Mouse (Mus musculus): ENCODE measurements around the gene 1700067K01Rik.

Gene 1700067K01Rik

DNA sequence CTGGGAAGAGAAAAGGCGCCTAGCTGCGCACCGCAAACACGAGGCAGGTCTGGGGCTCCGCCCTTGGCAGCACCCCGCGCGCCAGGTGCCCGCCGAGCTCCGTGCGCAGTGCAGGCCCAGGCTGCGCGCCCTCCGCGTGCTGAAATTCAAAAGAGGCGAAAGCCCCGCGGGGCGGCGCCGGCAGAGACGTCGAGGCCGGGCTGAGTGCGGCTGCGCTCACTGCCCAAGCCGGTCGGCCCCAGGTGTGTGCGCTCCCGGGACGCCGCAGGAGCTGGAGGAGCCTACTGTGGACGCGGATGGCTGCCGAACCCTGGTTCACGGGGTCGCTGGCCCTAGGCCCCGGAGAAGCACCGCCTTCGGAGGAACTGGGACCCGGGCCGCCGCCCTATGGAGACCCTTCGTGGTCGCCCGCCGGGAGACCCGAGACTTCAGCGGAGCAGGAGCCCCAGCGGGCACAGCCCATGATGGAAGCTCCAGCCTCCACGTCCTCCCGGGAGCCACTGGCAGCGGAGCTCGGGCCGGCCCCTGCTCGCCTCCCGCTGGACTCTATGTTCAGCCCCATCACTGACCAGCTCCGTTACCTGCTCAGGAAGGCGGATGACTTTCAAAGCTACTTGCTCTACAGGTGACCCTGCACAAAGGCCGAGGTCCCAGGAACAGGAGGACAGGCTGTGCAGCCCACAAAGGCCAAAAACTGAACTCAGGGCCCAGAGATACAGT lies at the start of gene 1700067K01Rik:
Gene 1700067K01Rik (plus strand): TSS at position 222 of the 720 bp plus-strand sequence.
- in situ Hi-C loops (cut with MboI, MseI) = no loop called here

DNA sequence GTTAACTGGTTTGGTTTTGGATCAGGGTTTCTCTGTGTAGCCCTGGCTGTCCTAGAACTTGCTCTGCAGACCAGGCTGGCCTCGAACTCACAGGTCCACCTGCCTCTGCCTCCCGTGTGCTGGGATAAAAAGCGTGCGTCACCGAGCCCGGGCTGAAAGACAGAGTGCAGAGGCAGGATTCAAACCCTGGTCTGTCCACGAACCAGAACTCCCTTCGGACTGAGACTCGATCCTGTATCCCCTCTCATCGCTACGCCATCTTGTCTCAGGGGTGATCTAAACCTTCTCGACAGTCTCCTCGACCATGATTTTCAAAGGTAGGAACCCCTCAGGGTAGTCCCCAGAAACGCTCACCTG lies 46.6 kb upstream of the 1700067K01Rik start:
- in situ Hi-C loops (cut with MboI, MseI) = loop anchor here (5.0 kb wide), 1 partner anchor 172 kb away; no protein-coding TSS in a partner anchor

- in situ Hi-C loops (cut with MboI, MseI) = loop anchor here (5.0 kb wide), 1 partner anchor 173 kb away; no protein-coding TSS in a partner anchor
These were observed 46.0 kb upstream of the 1700067K01Rik start, which contains the start of the genes Gm10644 and Asf1b for GRCm38 (mm10) chr8:83955106-83955957. Gene Gm10644 (minus strand): TSS chr8:83955205. Gene Asf1b (plus strand): TSS chr8:83955507.

- in situ Hi-C loops (cut with MboI, MseI) = loop anchor here (5.0 kb wide), 1 partner anchor 174 kb away; no protein-coding TSS in a partner anchor
These were observed 45.4 kb upstream of the 1700067K01Rik start for GRCm38 (mm10) chr8:83955958-83956218.

- in situ Hi-C loops (cut with MboI, MseI) = loop anchor here (5.0 kb wide), 1 partner anchor 174 kb away; no protein-coding TSS in a partner anchor
These were observed 44.5 kb upstream of the 1700067K01Rik start for GRCm38 (mm10) chr8:83956789-83957188.

- in situ Hi-C loops (cut with MboI, MseI) = no loop called here
These were observed 37.1 kb upstream of the 1700067K01Rik start for GRCm38 (mm10) chr8:83964015-83964765.

GRCm38 (mm10) chr8:83967701-83968100 lies 33.6 kb upstream of the 1700067K01Rik start:
- in situ Hi-C loops (cut with MboI, MseI) = no loop called here

DNA sequence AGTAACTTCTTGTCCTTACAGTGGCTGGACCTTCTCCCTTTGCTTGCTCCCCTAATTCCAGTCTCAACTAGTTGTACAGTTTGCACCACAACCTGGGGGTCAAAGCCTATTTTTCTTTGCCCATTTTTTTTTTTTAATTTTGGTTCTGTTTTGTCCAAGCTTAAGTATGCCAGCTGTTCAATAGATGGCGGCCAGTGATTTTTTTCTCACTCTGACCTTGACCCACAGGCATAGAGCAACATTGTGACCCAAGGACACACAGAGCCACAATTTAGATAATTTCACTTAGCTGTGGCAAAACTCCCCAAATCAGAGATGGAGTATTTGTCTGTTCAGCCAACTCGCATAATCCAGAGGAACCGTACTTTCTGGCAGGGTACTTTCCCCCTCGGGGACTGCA lies 30.2 kb upstream of the 1700067K01Rik start:
- in situ Hi-C loops (cut with MboI, MseI) = no loop called here

- in situ Hi-C loops (cut with MboI, MseI) = no loop called here
These were observed 29.6 kb upstream of the 1700067K01Rik start for GRCm38 (mm10) chr8:83971661-83972060.

- in situ Hi-C loops (cut with MboI, MseI) = no loop called here
These were observed 28.9 kb upstream of the 1700067K01Rik start, which contains the start of gene Prkaca for GRCm38 (mm10) chr8:83972150-83973120. Gene Prkaca (plus strand): TSS chr8:83972993.

DNA sequence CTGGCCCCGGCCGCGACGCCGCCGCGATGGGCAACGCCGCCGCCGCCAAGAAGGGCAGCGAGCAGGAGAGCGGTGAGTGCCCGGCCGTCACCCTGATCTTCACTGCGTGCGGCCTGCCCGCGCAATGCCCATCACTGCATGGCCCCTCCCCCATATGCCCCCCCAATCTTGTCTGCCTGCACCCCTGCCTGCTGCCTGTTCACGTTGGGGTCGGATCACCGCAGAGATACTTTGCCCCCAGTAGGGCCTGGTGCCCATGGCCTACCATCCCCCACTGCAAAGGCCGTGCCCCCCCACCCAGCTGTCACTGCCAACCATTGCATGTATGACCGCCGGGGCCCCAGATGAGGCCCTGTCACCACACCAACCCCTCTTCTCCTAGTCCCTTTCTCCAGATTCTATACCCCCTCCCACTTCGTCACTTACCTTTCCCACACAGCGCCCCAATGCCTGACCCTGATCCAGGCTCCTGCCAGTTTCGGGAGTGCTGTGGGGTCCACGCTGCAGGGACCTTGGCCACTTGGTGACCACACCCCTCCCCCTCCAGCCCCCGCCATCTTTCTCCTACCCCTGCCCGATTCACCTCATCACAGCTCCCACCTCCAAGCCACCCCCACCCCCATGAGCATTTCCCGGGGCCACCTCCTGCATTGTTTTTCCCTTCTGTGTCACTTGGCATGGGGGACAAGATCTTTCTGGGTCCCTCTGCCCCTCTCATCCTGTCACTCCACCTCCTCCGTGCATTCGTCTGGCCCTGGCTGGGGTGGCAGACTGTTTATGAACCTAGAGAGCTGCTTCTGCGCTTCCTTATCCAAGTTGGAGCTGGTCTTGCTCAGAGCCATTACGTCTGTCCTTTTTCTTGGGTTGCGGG lies 27.9 kb upstream of the 1700067K01Rik start:
- in situ Hi-C loops (cut with MboI, MseI) = no loop called here

DNA sequence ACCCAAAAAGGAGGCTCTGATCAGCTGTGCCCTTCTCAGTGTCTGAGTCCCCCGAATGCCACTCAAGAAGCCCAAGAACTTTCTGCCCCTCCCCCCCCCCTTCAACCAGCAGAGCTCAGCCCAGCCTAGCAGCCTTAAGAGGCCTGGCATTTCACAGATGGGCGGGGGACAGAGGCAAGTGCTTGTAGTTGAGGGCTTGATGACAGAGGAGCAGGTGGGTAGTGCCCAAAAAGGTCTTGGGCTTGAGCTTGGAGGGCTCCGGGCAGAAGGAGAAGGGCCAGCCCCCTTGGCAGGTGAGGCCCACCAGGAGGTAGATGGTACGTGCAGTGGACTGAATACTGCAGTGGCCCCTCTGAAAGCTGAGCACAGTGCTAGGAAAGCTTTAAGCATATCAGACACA lies 26.8 kb upstream of the 1700067K01Rik start:
- in situ Hi-C loops (cut with MboI, MseI) = no loop called here

- in situ Hi-C loops (cut with MboI, MseI) = no loop called here
These were observed 25.1 kb upstream of the 1700067K01Rik start for GRCm38 (mm10) chr8:83976101-83976630.

DNA sequence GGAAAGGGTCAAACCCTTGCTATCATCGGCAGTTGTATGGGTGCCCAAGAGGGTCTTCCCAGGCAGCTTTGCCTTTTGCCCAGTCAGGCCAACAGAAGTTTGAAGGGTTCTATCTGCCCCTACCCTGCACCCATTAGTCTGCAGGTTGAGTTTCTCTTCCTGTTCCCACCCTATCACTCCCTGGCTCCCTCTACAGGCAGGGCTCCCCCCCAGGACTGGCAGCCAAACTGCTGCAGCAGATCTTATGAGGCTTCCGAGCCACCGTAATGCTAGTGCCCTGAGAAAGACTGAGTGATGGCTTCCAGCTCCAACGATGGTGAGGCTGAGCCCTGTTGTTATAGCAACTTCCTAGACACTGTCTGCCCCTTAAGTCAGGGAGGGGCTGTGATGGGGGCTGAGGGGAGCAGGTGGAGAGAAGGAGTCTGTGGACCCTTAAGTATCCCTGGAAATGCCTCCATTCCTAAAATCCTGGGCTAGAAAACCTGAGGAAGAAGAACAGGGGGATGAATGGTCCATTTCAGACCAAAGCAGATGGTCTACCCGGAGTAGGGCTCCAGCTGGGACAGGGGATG lies 24.4 kb upstream of the 1700067K01Rik start:
- in situ Hi-C loops (cut with MboI, MseI) = no loop called here

DNA sequence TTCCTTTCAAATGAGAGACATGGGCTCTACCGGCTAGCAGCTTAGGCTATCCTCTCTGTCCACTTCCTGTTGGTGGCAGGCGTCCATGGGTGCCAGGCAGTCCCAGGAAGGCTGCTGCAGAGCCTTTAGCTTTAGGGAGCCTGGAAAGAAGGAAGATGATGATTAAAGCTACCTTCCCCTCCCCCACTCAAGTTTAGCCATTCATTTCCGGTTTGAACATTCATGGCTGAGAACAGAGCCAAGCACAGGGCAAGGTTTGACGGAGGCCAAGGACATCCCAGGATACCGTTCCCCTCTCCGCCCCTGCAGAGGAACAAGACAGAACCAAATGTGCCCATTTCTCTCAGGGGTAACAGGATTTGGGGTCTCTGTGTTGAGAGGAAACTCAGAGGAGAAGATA lies 23.7 kb upstream of the 1700067K01Rik start:
- in situ Hi-C loops (cut with MboI, MseI) = no loop called here

GRCm38 (mm10) chr8:83978200-83978599 lies 23.1 kb upstream of the 1700067K01Rik start:
- in situ Hi-C loops (cut with MboI, MseI) = no loop called here

- in situ Hi-C loops (cut with MboI, MseI) = no loop called here
These were observed 21.1 kb upstream of the 1700067K01Rik start for GRCm38 (mm10) chr8:83980250-83980649.

DNA sequence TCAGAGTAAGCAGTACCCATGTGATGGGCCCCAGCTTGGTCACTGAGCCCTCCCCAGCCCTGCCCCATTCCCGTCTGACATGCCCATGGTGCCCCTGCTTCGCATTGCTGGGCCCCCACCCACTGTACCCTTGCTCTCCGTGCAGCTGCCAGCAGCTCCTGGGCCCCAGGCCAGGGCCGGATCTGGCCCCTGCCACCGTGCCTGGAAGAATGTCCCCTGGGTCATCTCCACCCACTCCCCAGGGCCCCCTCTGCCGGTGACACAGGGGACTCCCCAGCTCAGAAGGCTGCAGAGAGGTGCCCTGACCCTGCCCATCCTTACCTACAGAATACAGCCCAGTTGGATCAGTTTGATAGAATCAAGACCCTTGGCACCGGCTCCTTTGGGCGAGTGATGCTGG lies 20.5 kb upstream of the 1700067K01Rik start:
- in situ Hi-C loops (cut with MboI, MseI) = no loop called here

DNA sequence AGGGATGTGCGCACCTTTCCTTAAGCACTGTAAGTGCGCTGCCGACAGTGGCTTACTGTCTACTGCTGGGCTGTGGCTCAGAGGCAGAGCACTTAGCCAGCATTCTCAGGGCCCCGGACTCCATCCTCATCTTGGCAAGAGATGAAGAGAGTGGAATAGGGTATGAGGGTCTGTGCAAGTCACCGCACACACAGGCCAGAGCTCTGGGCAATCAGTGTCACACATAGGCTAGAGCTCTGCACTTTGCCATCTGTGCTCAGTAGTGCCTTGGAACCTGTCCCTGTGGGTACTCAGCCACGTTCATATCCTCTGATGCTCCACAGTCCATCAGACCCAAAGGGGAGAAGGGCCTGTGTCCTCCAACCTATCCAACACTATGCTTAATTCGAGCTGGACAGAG lies 19.8 kb upstream of the 1700067K01Rik start:
- in situ Hi-C loops (cut with MboI, MseI) = no loop called here

Data from regulatory T cell (primary cell).